Mouse (Mus musculus): ENCODE results near the gene Ndufa4l2. TPM values are rescaled to one million over a fixed set of nuclear protein-coding genes. Genes with fewer than 3 reads are reported as not detected.

Ndufa4l2 gene
- not detected for total RNA-seq (2023)

GRCm38 (mm10) chr10:127514764-127515163 lies at the start of gene Ndufa4l2:
TSS of gene Ndufa4l2 (plus strand) at chr10:127514967.

GRCm38 (mm10) chr10:127500894-127501893 lies 13.6 kb upstream of the Ndufa4l2 start, which contains the start of gene Stac3:
TSS of gene Stac3 (plus strand) at chr10:127501686.

GRCm38 (mm10) chr10:127522088-127522581 lies 7.4 kb downstream of the Ndufa4l2 start, which contains the start of gene Shmt2:
TSS of gene Shmt2 (minus strand) at chr10:127522444.

GRCm38 (mm10) chr10:127534036-127534928 lies 19.5 kb downstream of the Ndufa4l2 start, which contains the start of gene Nxph4:
TSS of gene Nxph4 (minus strand) at chr10:127534559.

Other genes starting within 250 kb of the Ndufa4l2 start
- gene Dctn2, start 248.6 kb upstream of the Ndufa4l2 start, total RNA-seq (2023): 115 TPM
- 103 TPM for gene Mbd6, start 225.9 kb upstream of the Ndufa4l2 start, total RNA-seq (2023)
- gene Mars, start 203.2 kb upstream of the Ndufa4l2 start, total RNA-seq (2023): 48.5 TPM
- gene Arhgap9, start 193.0 kb upstream of the Ndufa4l2 start, total RNA-seq (2023): 257 TPM
- gene Gli1, start 173.0 kb upstream of the Ndufa4l2 start, total RNA-seq (2023): 0.15 TPM
- not detected for gene Inhbe, start 160.6 kb upstream of the Ndufa4l2 start, total RNA-seq (2023)
- gene Inhbc, start 144.5 kb upstream of the Ndufa4l2 start, total RNA-seq (2023): 0.29 TPM
- 109 TPM for gene R3hdm2, start 134.6 kb upstream of the Ndufa4l2 start, total RNA-seq (2023)
- gene Stac3, start 13.3 kb upstream of the Ndufa4l2 start, total RNA-seq (2023): 4.3 TPM
- gene Shmt2, start 7.5 kb downstream of the Ndufa4l2 start, total RNA-seq (2023): 64.6 TPM
- gene Nxph4, start 19.6 kb downstream of the Ndufa4l2 start, total RNA-seq (2023): not detected
- 4.5 TPM for gene Lrp1, start 106.2 kb downstream of the Ndufa4l2 start, total RNA-seq (2023)
- 169 TPM for gene Stat6, start 128.0 kb downstream of the Ndufa4l2 start, total RNA-seq (2023)
- 9.3 TPM for gene Nemp1, start 151.9 kb downstream of the Ndufa4l2 start, total RNA-seq (2023)
- gene Nab2, start 153.6 kb downstream of the Ndufa4l2 start, total RNA-seq (2023): 35.3 TPM
- gene Myo1a, start 190.2 kb downstream of the Ndufa4l2 start, total RNA-seq (2023): 0.38 TPM
- gene Tac2, start 209.5 kb downstream of the Ndufa4l2 start, total RNA-seq (2023): not detected
- gene Zbtb39, start 224.6 kb downstream of the Ndufa4l2 start, total RNA-seq (2023): 11.1 TPM
- gene Gpr182, start 236.8 kb downstream of the Ndufa4l2 start, total RNA-seq (2023): 0.18 TPM
- 0.41 TPM for gene Rdh1, start 244.8 kb downstream of the Ndufa4l2 start, total RNA-seq (2023)
- gene Rdh16f1, start 244.8 kb downstream of the Ndufa4l2 start, total RNA-seq (2023): not detected

All from CD4-positive naive resting alpha-beta T cell, adult 76 days (primary cell).